Mouse (Mus musculus): ENCODE data around the gene Sgsm2. TPM values are rescaled to one million over a fixed set of nuclear protein-coding genes. Genes with fewer than 3 reads are reported as not detected.
A peak's percentile ranks its signal among the peaks of the same experiment; 100 is the strongest.

Gene Sgsm2
- polyA plus RNA-seq, 2 experiments, result 1.1 to 2.6 TPM

DNA sequence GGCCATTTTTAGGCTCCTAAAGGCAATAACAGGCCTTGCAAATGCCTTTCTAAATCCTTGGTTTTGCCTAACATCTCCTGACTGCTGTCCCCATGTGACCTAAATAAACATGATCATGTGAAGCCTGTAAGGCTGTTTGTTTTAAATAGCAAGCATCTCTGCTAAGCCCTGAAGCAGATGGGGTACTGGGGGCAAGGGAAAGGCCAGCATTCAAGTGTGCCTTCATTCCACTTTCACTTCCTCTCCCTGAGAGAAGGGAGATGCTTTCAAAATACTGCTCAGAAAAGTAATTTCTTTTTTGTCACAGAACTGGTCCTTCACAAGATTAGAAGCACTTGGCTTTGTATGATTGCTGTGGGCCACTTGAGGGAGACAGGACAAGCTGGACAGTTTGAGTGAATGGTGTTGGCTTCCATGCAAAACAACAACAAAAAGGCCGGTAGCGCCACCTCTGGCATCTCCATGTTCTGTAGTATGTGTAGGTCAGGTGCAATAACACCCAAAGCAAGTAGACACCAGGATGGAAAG is 68.4 kb downstream of the Sgsm2 start:
- Histone ChIP-seq H3K4me3 (ENCODE audit: insufficient read depth in 1 of 2, low read depth in 2 of 2, low read length in 2 of 2) (no peak overlapping the region), H3K27ac (no peak overlapping the region), H3K9me3 (ENCODE audit: control insufficient read depth, low read length) (no peaks in the 10 kb centered on the region), H3K4me1 (replicated peaks; ENCODE audit: control insufficient read depth in 2 of 2, insufficient read depth in 2 of 2, low read length in 1 of 2) (peaks cover 25 to 41% of the 10 kb centered on the region in 2 experiments), H3K4me2 (ENCODE audit: low read depth) (peak overlapping the region; percentile 100), H3K9ac (replicated peaks) (0 out of 2 replicates have a peak overlapping the region, but pooled peaks have one; percentile 6), H3K36me3 (replicated peaks; ENCODE audit: control insufficient read depth, insufficient read depth, low read depth) (no peaks in the 10 kb centered on the region), H3K27me3 (ENCODE audit: control insufficient read depth, insufficient read depth, low read length) (no peaks in the 10 kb centered on the region)
- TF ChIP-seq CTCF (IDR thresholded peaks at IDR 0.05; ENCODE audit: low read depth) (peak; percentile 26; the same call in 1 of the 2 replicates), EP300 (IDR thresholded peaks at IDR 0.05; ENCODE audit: low read depth) (no peak)
- no peak for DNase-seq (ENCODE audit: low read depth in 3 of 3, low spot score in 3 of 3)
- no peak for ATAC-seq (ENCODE audit: insufficient read depth)
- WGBS (ENCODE audit: insufficient replicate concordance), result 56% methylated on average over 2 of the region's 2 CpGs

DNA sequence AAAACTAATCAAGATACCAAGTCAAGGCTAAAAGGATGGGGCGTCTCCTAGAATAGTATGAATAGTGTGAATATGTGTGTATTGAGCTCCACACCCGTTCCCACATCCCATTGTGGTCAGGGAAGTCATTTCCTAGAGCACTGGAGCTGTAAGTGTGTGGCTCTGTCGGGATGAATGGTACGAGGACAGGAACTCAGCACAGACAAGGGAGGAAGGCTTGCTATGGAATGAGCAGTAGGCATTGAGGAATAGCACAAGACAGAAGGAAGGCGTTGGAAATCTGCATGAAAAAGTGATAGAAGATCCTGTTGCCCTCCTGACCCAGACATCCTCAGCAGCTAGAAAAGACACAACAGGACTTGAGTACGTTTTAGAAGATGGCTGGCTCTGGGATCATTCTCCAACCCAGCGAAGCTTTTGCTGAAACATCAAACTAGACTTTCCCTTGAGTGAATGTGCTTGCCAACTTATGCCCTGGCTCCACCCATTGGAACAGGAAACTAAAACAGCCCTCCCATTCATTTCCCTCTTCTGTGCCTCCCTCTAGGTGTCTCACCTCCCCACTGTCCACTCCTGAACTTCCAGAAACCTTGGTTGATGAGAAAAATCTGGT is 69.0 kb downstream of the Sgsm2 start:
- Histone ChIP-seq H3K4me2 (ENCODE audit: low read depth) (peak overlapping the region; percentile 100; the same call in 1 of the 2 replicates), H3K27ac (no peak overlapping the region), H3K36me3 (replicated peaks; ENCODE audit: control insufficient read depth, insufficient read depth, low read depth) (no peaks in the 10 kb centered on the region), H3K9me3 (ENCODE audit: control insufficient read depth, low read length) (no peaks in the 10 kb centered on the region), H3K9ac (replicated peaks) (0 out of 2 replicates have a peak overlapping the region, but pooled peaks have one; percentile 6), H3K27me3 (ENCODE audit: control insufficient read depth, insufficient read depth, low read length) (no peaks in the 10 kb centered on the region), H3K4me3 (ENCODE audit: insufficient read depth in 1 of 2, low read depth in 2 of 2, low read length in 2 of 2) (no peak overlapping the region), H3K4me1 (replicated peaks; ENCODE audit: control insufficient read depth in 2 of 2, insufficient read depth in 2 of 2, low read length in 1 of 2) (peaks cover 20 to 37% of the 10 kb centered on the region in 2 experiments)
- ATAC-seq (ENCODE audit: insufficient read depth), result no peak
- no peak for DNase-seq (ENCODE audit: low read depth in 3 of 3, low spot score in 3 of 3)
- TF ChIP-seq CTCF (IDR thresholded peaks at IDR 0.05; ENCODE audit: low read depth) (no peak), EP300 (IDR thresholded peaks at IDR 0.05; ENCODE audit: low read depth) (no peak)
- 51% methylated on average over 7 of the region's 7 CpGs for WGBS (ENCODE audit: insufficient replicate concordance)

DNA sequence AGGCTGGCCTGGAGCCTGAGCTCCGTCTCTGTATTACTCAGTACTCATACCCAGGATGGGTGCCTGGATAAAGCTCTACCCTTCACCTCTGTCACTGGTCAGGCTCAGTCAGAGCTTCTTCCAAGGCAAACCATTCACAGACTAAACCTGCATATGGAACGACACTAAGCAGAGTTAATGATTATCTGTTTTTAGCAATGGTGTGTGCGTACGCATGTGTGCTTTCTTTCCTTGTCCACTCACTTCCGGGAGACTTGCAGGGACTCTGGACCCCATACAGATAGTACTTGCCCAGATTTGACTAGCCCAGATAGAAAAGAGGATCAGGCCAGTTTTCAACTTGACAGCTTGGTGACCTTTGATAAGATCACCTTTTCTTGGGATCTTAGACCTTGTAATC is 70.2 kb downstream of the Sgsm2 start:
- 57% methylated on average over 5 of the region's 5 CpGs for WGBS (ENCODE audit: insufficient replicate concordance)
- no peak for TF ChIP-seq EP300 (IDR thresholded peaks at IDR 0.05; ENCODE audit: low read depth)
- no peak for TF ChIP-seq CTCF (IDR thresholded peaks at IDR 0.05; ENCODE audit: low read depth)
- Histone ChIP-seq H3K36me3 (replicated peaks; ENCODE audit: control insufficient read depth, insufficient read depth, low read depth) (no peaks in the 10 kb centered on the region), H3K4me3 (ENCODE audit: insufficient read depth in 1 of 2, low read depth in 2 of 2, low read length in 2 of 2) (no peak overlapping the region), H3K27ac (peak overlapping the region; percentile 18), H3K4me2 (ENCODE audit: low read depth) (no peak overlapping the region), H3K9ac (replicated peaks) (no peak overlapping the region), H3K4me1 (replicated peaks; ENCODE audit: control insufficient read depth in 2 of 2, insufficient read depth in 2 of 2, low read length in 1 of 2) (peaks cover 18 to 31% of the 10 kb centered on the region in 2 experiments), H3K27me3 (ENCODE audit: control insufficient read depth, insufficient read depth, low read length) (no peaks in the 10 kb centered on the region), H3K9me3 (ENCODE audit: control insufficient read depth, low read length) (no peaks in the 10 kb centered on the region)
- ATAC-seq (ENCODE audit: insufficient read depth) (no peak), DNase-seq (ENCODE audit: low read depth in 3 of 3, low spot score in 3 of 3) (no peak)

DNA sequence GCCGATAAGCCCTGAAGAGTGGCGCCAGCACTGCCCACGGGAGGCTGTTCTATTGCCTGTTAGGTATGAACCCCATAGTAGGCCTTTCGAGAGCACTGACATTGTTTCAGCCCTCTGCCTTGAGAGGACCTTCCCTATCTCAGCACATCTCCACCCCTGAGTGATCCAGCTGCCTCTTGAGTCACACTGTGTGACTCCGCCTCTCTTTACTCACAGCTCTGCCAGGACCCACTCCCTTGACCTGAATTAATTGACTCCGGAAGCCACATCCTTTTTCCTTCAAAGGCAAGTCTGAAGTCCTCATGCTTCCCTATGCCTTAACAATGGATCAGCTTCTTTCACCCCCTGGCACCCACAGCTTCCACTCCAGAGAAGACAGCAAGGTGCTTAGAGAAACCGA is 70.7 kb downstream of the Sgsm2 start:
- H3K36me3 ChIP-seq (replicated peaks; ENCODE audit: control insufficient read depth, insufficient read depth, low read depth), result no peaks in the 10 kb centered on the region
- H3K27me3 ChIP-seq (ENCODE audit: control insufficient read depth, insufficient read depth, low read length), result no peaks in the 10 kb centered on the region
- peak overlapping the region; percentile 37 for H3K27ac ChIP-seq
- WGBS (ENCODE audit: insufficient replicate concordance), result 49% methylated on average over 7 of the region's 7 CpGs
- H3K4me2 ChIP-seq (ENCODE audit: low read depth), result peak overlapping the region; percentile 6; the same call in 1 of the 2 replicates
- H3K9ac ChIP-seq (replicated peaks), result no peak overlapping the region
- H3K4me1 ChIP-seq (replicated peaks; ENCODE audit: control insufficient read depth in 2 of 2, insufficient read depth in 2 of 2, low read length in 1 of 2), result peaks cover 18 to 31% of the 10 kb centered on the region in 2 experiments
- TF ChIP-seq EP300 (IDR thresholded peaks at IDR 0.05; ENCODE audit: low read depth) (no peak), CTCF (IDR thresholded peaks at IDR 0.05; ENCODE audit: low read depth) (no peak)
- H3K9me3 ChIP-seq (ENCODE audit: control insufficient read depth, low read length), result no peaks in the 10 kb centered on the region
- ATAC-seq (ENCODE audit: insufficient read depth) (no peak), DNase-seq (ENCODE audit: low read depth in 3 of 3, low spot score in 3 of 3) (no peak)
- H3K4me3 ChIP-seq (ENCODE audit: insufficient read depth in 1 of 2, low read depth in 2 of 2, low read length in 2 of 2), result no peak overlapping the region

DNA sequence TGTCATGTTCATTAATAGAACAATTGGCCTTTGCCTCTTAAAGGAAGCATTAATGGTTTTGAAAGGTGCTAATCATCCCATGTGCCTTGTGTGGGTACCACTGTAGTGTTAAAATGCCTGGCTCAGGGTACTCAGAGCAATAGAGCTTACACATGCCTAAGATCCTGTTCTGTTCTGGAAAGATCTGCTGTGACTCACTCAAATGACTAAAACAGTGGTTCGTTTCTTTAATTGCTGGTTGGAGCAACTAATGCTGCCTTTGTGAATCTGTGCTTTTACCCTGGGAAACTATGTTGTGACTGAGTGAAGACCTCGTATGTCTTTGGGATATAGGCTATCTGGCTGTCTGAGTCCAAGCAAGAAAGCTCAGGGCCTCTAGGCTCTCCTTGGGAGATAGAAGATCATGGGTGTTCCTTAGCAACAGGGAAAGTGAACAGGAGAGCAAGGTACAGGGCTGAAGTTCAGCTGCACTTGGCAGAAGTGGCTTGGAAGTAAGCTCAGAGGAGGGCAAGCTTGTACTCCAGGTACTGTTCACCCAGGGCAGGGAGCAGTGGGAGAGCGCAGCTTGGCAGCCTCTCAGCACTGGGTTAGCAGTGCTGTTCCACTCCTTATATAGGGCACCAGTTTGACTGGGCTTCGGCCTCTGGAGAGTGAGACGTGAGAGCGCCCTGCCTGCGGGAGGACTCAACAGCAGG is 74.0 kb downstream of the Sgsm2 start:
- TF ChIP-seq CTCF (IDR thresholded peaks at IDR 0.05; ENCODE audit: low read depth) (no peak), EP300 (IDR thresholded peaks at IDR 0.05; ENCODE audit: low read depth) (no peak)
- H3K9ac ChIP-seq (replicated peaks), result no peak overlapping the region
- no peaks in the 10 kb centered on the region for H3K9me3 ChIP-seq (ENCODE audit: control insufficient read depth, low read length)
- no peaks in the 10 kb centered on the region for H3K27me3 ChIP-seq (ENCODE audit: control insufficient read depth, insufficient read depth, low read length)
- WGBS (ENCODE audit: insufficient replicate concordance), result 77% methylated on average over 7 of the region's 7 CpGs
- no peak overlapping the region for H3K4me3 ChIP-seq (ENCODE audit: insufficient read depth in 1 of 2, low read depth in 2 of 2, low read length in 2 of 2)
- no peaks in the 10 kb centered on the region; the same call in 1 of the 2 replicates for H3K36me3 ChIP-seq (replicated peaks; ENCODE audit: control insufficient read depth, insufficient read depth, low read depth)
- ATAC-seq (ENCODE audit: insufficient read depth) (no peak), DNase-seq (ENCODE audit: low read depth in 3 of 3, low spot score in 3 of 3) (no peak)
- no peak overlapping the region for H3K4me2 ChIP-seq (ENCODE audit: low read depth)
- H3K27ac ChIP-seq, result no peak overlapping the region
- peaks cover 5 to 13% of the 10 kb centered on the region in 2 experiments for H3K4me1 ChIP-seq (replicated peaks; ENCODE audit: control insufficient read depth in 2 of 2, insufficient read depth in 2 of 2, low read length in 1 of 2)

Data from liver, embryonic 14.5 days (tissue).